Mouse (Mus musculus) forebrain, embryonic 16.5 days (tissue): ENCODE measurements around the gene Tlk1. TPM values are rescaled to one million over a fixed set of nuclear protein-coding genes. Genes with fewer than 3 reads are reported as not detected.

Source experiments
- ATAC-seq: fragments of 200-750 bp; cut with Nextera tagmentation; 2 replicates; pipeline ENCODE4 v1.8.0; 2017; ENCODE audit warnings: mild to moderate bottlenecking, moderate library complexity
- H3K27ac ChIP-seq: fragments of 300-500 bp; sonication (generic); 2 replicates; pipeline ENCODE4 v1.5.1; 2014; ENCODE audit warnings: low read length, control low read depth
- H3K27me3 ChIP-seq: fragments of 300-500 bp; sonication (generic); replicated peaks from 2 replicates; pipeline ENCODE4 v1.6.1; 2014; ENCODE audit warnings: low read length; ENCODE audit not compliant: control insufficient read depth, insufficient read depth
- H3K36me3 ChIP-seq: fragments of 300-500 bp; sonication (generic); 2 replicates; pipeline ENCODE4 v1.6.1; 2014; ENCODE audit not compliant: control insufficient read depth, insufficient read depth
- H3K4me1 ChIP-seq: fragments of 300-500 bp; sonication (generic); replicated peaks from 2 replicates; pipeline ENCODE4 v1.6.1; 2014; ENCODE audit warnings: low read length; ENCODE audit not compliant: control insufficient read depth, insufficient read depth
- H3K4me2 ChIP-seq: fragments of 300-500 bp; sonication (generic); 2 replicates; pipeline ENCODE4 v1.6.1; 2014; ENCODE audit warnings: mild to moderate bottlenecking, low read length, control low read depth
- H3K4me3 ChIP-seq: fragments of 300-500 bp; sonication (generic); replicated peaks from 2 replicates; pipeline ENCODE4 v1.5.1; 2014; ENCODE audit warnings: mild to moderate bottlenecking, low read length, control low read depth
- H3K9ac ChIP-seq: fragments of 300-500 bp; sonication (generic); replicated peaks from 2 replicates; pipeline ENCODE4 v1.6.1; 2014; ENCODE audit warnings: low read depth, low read length, control low read depth
- H3K9me3 ChIP-seq: fragments of 300-500 bp; sonication (generic); 2 replicates; pipeline ENCODE4 v1.6.1; 2016; ENCODE audit warnings: low read length; ENCODE audit not compliant: control insufficient read depth
- WGBS: fragments of 180-500 bp; shearing (Covaris S2); extraction: QIAGEN DNeasy Blood & Tissue Kit; methylation state at CpG from one replicate; pipeline ENCODE4 v1.1.7; 2014; 5-methylcytosine and 5-hydroxymethylcytosine counted together
- polyA plus RNA-seq: library from polyadenylated mRNA; unstranded; fragments of >200 nt; fragmentation: Nextera tagmentation; extraction: Ambion mirVana; gene quantifications from 2 replicates; pipeline ENCODE4 v1.2.1, GENCODE M21; 2015

Tlk1 gene
- polyA plus RNA-seq, 1 experiment from 2014 or later = 19.1 TPM

DNA sequence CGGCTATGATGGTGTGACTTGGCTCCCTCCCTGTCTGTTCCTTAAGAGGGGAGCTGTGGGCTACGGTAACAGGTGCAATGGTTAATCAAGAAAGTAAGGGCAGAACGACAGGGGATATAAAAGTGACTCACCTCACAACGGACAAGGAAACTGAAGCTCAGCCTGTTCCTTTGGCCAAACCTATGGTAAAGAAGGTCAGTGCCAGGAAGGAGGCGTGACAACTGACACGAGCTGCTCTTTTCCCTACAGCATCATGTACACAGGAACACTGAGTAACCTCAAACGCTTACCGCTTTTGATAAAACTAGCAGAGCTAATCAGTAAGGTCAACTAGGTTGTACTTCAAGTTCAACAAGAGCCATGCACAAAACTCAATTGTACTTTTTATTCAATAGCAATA is 42.0 kb downstream of the Tlk1 start:
- Histone ChIP-seq H3K4me1 (no peaks in the 10 kb centered on the region), H3K4me2 (no peak overlapping the region), H3K27me3 (no peaks in the 10 kb centered on the region), H3K9ac (no peak overlapping the region), H3K27ac (no peak overlapping the region), H3K9me3 (no peaks in the 10 kb centered on the region), H3K4me3 (no peak overlapping the region), H3K36me3 (peaks cover 3% of the 10 kb centered on the region; the same call in 1 of the 2 replicates)
- WGBS = 88% methylated on average over 8 of the region's 8 CpGs
- ATAC-seq = no peak

DNA sequence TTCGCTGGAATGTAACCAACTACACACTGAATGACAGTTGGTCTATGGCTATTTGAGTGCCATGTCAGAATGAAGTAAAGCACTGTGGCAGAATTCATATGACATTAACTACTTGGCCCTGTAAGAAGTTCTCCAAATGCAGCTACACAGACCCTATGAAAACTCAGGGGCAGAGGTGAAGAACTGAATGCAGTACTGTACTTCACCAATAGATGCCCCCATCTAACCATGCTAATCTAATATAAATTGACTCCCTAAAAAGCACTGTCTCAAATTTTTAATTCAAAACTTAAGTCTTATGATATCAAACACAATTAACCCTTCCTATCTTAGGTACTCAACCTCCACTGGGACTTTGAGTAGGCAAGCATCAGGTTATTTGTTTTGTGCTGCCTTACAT is 45.9 kb downstream of the Tlk1 start:
- no peaks in the 10 kb centered on the region for H3K9me3 ChIP-seq
- 89% methylated on average over 1 of the region's 1 CpGs for WGBS
- peak; percentile 61 for ATAC-seq

DNA sequence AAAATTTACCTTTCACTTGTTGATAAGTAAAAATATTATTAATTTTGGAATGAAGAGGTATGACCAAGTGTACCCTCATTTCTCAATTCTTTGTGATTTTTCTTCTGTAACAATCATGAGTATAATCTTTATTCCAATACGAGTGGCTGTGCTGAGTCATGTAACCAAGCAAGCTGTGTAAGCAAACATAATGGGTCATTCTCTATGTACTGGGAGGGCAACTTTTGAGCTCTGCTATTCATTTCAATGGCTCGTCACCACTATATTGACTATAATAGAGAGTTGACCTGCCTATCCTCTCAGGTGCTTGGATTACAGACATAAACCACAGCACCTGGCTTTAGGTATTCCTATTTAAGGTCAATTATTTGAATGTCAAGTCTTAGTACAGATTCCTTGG is 48.8 kb downstream of the Tlk1 start:
- 58% methylated on average over 2 of the region's 2 CpGs for WGBS
- Histone ChIP-seq H3K9me3 (no peaks in the 10 kb centered on the region), H3K9ac (no peak overlapping the region), H3K4me1 (no peaks in the 10 kb centered on the region), H3K36me3 (no peaks in the 10 kb centered on the region), H3K4me3 (no peak overlapping the region), H3K27ac (no peak overlapping the region), H3K4me2 (no peak overlapping the region), H3K27me3 (no peaks in the 10 kb centered on the region)
- ATAC-seq = no peak

More for the DNA sequence above, 45.9 kb downstream of the Tlk1 start:
- no peaks in the 10 kb centered on the region for H3K27me3 ChIP-seq
- no peak overlapping the region for H3K4me2 ChIP-seq
- H3K4me3 ChIP-seq = no peak overlapping the region
- no peak overlapping the region for H3K9ac ChIP-seq
- H3K27ac ChIP-seq = no peak overlapping the region
- H3K4me1 ChIP-seq = no peaks in the 10 kb centered on the region
- no peaks in the 10 kb centered on the region for H3K36me3 ChIP-seq

DNA sequence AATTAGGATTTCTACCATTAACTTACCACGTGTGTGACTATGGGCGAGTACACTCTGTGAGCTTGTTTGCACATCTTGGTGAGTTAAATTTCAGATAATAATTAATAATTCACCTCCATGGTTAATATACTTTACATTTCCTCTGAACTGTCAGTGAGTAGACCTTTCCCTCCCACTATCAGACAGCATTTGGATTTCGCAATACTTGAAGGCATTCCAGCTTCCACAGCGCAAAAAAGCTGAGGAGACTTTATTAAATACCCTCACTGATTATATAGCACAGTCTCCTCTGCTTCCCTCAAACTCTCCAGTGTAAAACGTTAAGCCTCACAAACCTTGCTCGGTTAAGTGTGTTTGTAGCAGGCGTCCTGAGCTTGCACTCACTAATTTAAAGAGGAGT is 60.8 kb downstream of the Tlk1 start:
- Histone ChIP-seq H3K36me3 (no peaks in the 10 kb centered on the region), H3K27me3 (no peaks in the 10 kb centered on the region), H3K4me2 (no peak overlapping the region), H3K9ac (no peak overlapping the region), H3K4me1 (no peaks in the 10 kb centered on the region), H3K27ac (no peak overlapping the region), H3K4me3 (no peak overlapping the region), H3K9me3 (no peaks in the 10 kb centered on the region)
- no peak for ATAC-seq
- 91% methylated on average over 7 of the region's 7 CpGs for WGBS

DNA sequence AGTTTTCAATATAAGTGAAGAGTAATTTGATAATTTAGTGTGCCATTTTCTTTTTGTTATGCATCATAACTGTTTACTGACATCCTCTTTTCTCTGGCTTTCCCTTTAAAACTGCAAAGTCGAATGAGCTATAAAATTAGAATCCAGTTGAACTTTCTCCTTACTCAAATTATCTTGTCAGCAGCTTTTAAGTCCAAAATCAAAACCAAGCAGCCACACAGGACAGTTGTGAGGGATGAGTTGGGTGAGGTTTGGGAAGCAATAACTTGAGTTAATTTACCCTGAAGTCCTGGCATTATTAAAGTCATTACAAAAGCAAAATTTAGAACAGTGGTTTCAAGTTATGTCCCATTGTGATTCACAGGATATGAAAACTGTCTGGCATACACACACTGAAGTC is 62.8 kb downstream of the Tlk1 start:
- Histone ChIP-seq H3K4me2 (no peak overlapping the region), H3K27ac (no peak overlapping the region), H3K4me1 (no peaks in the 10 kb centered on the region), H3K27me3 (no peaks in the 10 kb centered on the region), H3K4me3 (no peak overlapping the region), H3K9me3 (no peaks in the 10 kb centered on the region), H3K36me3 (no peaks in the 10 kb centered on the region), H3K9ac (no peak overlapping the region)
- ATAC-seq = no peak
- 100% methylated on average over 1 of the region's 1 CpGs for WGBS

DNA sequence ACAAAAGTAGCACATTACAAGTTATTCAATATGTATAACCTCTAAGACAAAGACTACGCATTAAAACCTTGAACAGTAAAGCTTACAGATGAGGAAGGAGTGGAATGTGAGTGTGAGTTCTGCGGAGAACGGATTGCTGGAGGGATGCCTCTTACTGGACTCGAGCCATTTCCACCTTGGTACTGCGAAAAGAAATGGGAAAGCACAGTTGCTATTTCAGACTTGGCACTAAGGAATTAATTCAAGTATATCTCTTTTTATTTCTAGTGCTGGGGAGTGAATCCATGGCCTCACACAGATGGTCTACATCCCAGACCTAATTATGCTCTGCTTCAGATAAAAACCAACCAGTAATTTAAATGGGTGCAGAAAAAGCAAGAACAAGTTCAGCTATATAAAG is 73.4 kb downstream of the Tlk1 start:
- WGBS = 84% methylated on average over 5 of the region's 5 CpGs
- Histone ChIP-seq H3K9me3 (no peaks in the 10 kb centered on the region), H3K27me3 (no peaks in the 10 kb centered on the region), H3K4me2 (no peak overlapping the region), H3K4me1 (no peaks in the 10 kb centered on the region), H3K4me3 (no peak overlapping the region), H3K9ac (no peak overlapping the region), H3K36me3 (peaks cover 6% of the 10 kb centered on the region; the same call in 1 of the 2 replicates), H3K27ac (no peak overlapping the region)
- no peak for ATAC-seq

DNA sequence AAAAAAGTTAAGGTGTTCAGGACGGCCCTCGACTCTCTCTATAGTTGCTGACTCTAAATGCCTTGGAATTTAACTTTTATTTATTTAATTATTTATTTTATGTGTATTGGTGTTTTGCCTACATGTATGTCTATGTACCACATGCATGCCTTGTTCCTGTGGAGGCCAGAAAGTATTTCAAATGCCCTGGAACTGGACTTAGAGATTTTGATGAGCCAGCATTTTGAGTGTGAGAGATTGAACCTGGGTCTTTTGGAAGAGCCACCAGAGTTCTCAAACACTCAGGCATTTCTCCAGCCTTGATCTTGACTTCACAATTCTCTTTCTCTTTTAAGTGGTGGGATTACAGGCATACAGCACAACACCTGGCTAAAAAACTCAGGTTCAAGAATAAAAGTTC is 73.9 kb downstream of the Tlk1 start:
- 90% methylated on average over 2 of the region's 2 CpGs for WGBS

DNA sequence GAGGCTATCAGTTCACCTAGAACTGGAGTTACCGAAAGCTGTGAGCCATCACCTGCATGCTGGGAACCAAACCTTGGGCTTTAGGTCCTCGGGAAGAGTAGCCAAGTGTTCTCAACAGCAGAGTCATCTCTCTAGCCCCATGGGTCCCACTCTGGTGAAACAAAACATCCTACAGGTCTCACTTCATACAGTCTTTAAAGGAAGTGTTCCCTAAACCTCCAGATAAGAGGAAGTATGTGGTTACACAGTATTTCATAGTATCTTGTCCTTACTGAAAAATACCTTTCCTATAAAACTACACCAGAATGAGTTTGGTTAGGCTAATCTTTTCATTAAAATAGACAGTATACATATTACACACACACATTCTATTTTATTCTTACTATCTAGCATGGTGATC is 82.9 kb downstream of the Tlk1 start:
- Histone ChIP-seq H3K27ac (no peak overlapping the region), H3K4me1 (no peaks in the 10 kb centered on the region; the same call in 1 of the 2 replicates), H3K9me3 (no peaks in the 10 kb centered on the region), H3K4me2 (no peak overlapping the region), H3K9ac (no peak overlapping the region), H3K4me3 (no peak overlapping the region), H3K36me3 (peaks cover 9% of the 10 kb centered on the region), H3K27me3 (no peaks in the 10 kb centered on the region)
- WGBS = 78% methylated on average over 2 of the region's 2 CpGs
- no peak for ATAC-seq

More for the DNA sequence above, 73.9 kb downstream of the Tlk1 start:
- Histone ChIP-seq H3K27ac (no peak overlapping the region), H3K9ac (no peak overlapping the region), H3K4me2 (no peak overlapping the region), H3K4me3 (no peak overlapping the region), H3K4me1 (no peaks in the 10 kb centered on the region), H3K36me3 (peaks cover 6% of the 10 kb centered on the region; the same call in 1 of the 2 replicates), H3K9me3 (no peaks in the 10 kb centered on the region), H3K27me3 (no peaks in the 10 kb centered on the region)
- no peak for ATAC-seq

DNA sequence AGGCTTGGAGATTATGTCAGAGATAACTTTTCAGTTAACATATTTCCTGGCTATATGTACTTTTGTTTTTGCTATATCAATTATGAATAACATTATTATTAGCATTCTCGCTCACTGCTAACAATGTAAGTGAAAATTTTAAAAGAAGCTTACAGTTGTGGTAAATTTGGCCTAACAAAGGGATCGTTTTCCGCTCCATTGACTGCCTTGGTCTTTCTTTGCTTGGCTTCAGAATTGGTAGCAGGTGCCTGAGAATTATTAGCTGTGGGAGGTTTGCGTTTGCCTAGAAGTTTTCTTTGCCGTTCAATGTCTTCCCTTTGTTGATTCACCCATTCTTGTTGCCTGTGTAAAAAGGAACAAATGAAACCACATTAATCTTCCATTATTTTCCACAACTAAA is 83.6 kb downstream of the Tlk1 start:
- Histone ChIP-seq H3K9me3 (no peaks in the 10 kb centered on the region), H3K4me2 (no peak overlapping the region), H3K27ac (no peak overlapping the region), H3K4me1 (no peaks in the 10 kb centered on the region; the same call in 1 of the 2 replicates), H3K27me3 (no peaks in the 10 kb centered on the region), H3K4me3 (no peak overlapping the region), H3K36me3 (peaks cover 9% of the 10 kb centered on the region), H3K9ac (no peak overlapping the region)
- ATAC-seq = no peak
- WGBS = 32% methylated on average over 5 of the region's 5 CpGs

DNA sequence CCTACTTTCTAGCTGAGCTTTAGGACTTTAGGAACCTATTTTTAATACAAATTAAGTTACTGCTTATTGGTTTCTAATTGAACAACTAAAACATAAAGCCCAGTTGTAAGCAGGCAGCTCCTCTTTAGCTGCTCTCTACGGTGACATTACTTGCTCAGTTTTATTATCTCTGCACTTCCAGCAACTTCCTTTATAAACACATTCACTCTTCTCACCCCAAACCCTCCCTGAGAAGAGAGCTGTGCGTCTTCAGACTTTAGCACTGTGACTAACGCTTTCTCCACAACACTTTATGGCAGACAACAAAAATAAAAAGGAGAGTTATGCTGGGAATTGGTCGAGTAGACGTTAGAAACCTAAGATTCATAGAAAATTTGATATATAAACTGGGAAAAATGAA is 89.5 kb downstream of the Tlk1 start:
- Histone ChIP-seq H3K9me3 (no peaks in the 10 kb centered on the region), H3K27ac (no peak overlapping the region), H3K4me3 (no peak overlapping the region), H3K9ac (no peak overlapping the region), H3K27me3 (no peaks in the 10 kb centered on the region), H3K36me3 (peaks cover 3% of the 10 kb centered on the region; the same call in 1 of the 2 replicates), H3K4me2 (no peak overlapping the region), H3K4me1 (no peaks in the 10 kb centered on the region)
- no peak for ATAC-seq
- WGBS = 84% methylated on average over 5 of the region's 5 CpGs
